Mouse (Mus musculus) heart, postnatal 36 days (tissue): ENCODE results near the gene Grip1. TPM values are rescaled to one million over a fixed set of nuclear protein-coding genes. Genes with fewer than 3 reads are reported as not detected.
"Not testable (repeated sequence)": the region's sequence is repeated elsewhere in the genome, so short reads cannot be mapped to it uniquely, and the experiment has no call there.

Experiments used
- DNase-seq, 2 experiments: peaks; one replicate each; pipeline ENCODE4 v3.0.0; 2021 to 2022
- intact Hi-C: fragments of 180-260 bp; cut with DNase I; formaldehyde crosslinking; loops from one replicate; pipeline ENCODE4 v1.15.1; 2025
- total RNA-seq, 2 experiments: library from RNA; stranded (reverse); gene quantifications; 2 replicates each; pipeline ENCODE4 v1.2.3; 2021

The Grip1 gene
- total RNA-seq, 2 experiments from 2014 or later: 0.42 to 0.43 TPM

- intact Hi-C loops: loop anchor here (5.0 kb wide), 2 partner anchors 95 to 310 kb away; no protein-coding TSS in a partner anchor
- DNase-seq: peak; percentile 98 to 99
Observed at GRCm38 (mm10) chr10:120112507-120113396, 659.1 kb downstream of the Grip1 start, which contains the start of gene Helb. TSS of gene Helb (minus strand) at chr10:120112987.

GRCm38 (mm10) chr10:120113482-120113881 is 659.9 kb downstream of the Grip1 start:
- intact Hi-C loops: loop anchor here (5.0 kb wide), 2 partner anchors 94 to 311 kb away; no protein-coding TSS in a partner anchor
- DNase-seq: not testable (repeated sequence)

GRCm38 (mm10) chr10:120113980-120114379 is 660.4 kb downstream of the Grip1 start:
- intact Hi-C loops: loop anchor here (5.0 kb wide), 2 partner anchors 93 to 312 kb away; no protein-coding TSS in a partner anchor
- DNase-seq: no peak

- no peak for DNase-seq
- intact Hi-C loops: loop anchor here (5.0 kb wide), 2 partner anchors 93 to 312 kb away; no protein-coding TSS in a partner anchor
Observed at GRCm38 (mm10) chr10:120114493-120114892, 660.9 kb downstream of the Grip1 start.

- DNase-seq: no peak
- intact Hi-C loops: no loop called here
Observed at GRCm38 (mm10) chr10:120115249-120115648, 661.6 kb downstream of the Grip1 start.

GRCm38 (mm10) chr10:120123721-120124120 is 670.1 kb downstream of the Grip1 start:
- intact Hi-C loops: loop anchor here (2.0 kb wide), 1 partner anchor 239 kb away; no protein-coding TSS in a partner anchor
- no peak for DNase-seq

- intact Hi-C loops: loop anchor here (1.0 to 2.0 kb wide), 4 partner anchors 61 to 479 kb away; no protein-coding TSS in a partner anchor
Observed at GRCm38 (mm10) chr10:120124801-120125464, 671.3 kb downstream of the Grip1 start.

GRCm38 (mm10) chr10:120125465-120125857 is 671.8 kb downstream of the Grip1 start:
- intact Hi-C loops: loop anchor here (1.0 to 2.0 kb wide), 4 partner anchors 61 to 479 kb away; no protein-coding TSS in a partner anchor
- no peak for DNase-seq

More at GRCm38 (mm10) chr10:120124801-120125464, 671.3 kb downstream of the Grip1 start:
- peak; percentile 86 to 89 for DNase-seq

GRCm38 (mm10) chr10:120128601-120129277 is 675.1 kb downstream of the Grip1 start:
- intact Hi-C loops: no loop called here
- no peak for DNase-seq

- intact Hi-C loops: no loop called here
- peak; percentile 27 to 47 for DNase-seq
Observed at GRCm38 (mm10) chr10:120130621-120131020, 677.0 kb downstream of the Grip1 start.

- intact Hi-C loops: no loop called here
- DNase-seq: no peak
Observed at GRCm38 (mm10) chr10:120133697-120134096, 680.1 kb downstream of the Grip1 start.

- no peak for DNase-seq
- intact Hi-C loops: no loop called here
Observed at GRCm38 (mm10) chr10:120136020-120136562, 682.5 kb downstream of the Grip1 start.

Other genes starting within 250 kb of the Grip1 start
- gene Cand1, start 213.8 kb upstream of the Grip1 start, total RNA-seq: 10 to 100 TPM; 39.1 to 49.1 TPM